Mouse (Mus musculus) heart, embryonic 14.5 days (tissue): Measurements from ENCODE around the gene Rpl29. TPM values are rescaled to one million over a fixed set of nuclear protein-coding genes. Genes with fewer than 3 reads are reported as not detected.

Experiments used
- ATAC-seq: fragments of 200-750 bp; cut with Nextera tagmentation; 2 replicates; pipeline ENCODE4 v1.8.0; 2017; ENCODE audit warnings: low read depth, moderate TSS enrichment; ENCODE audit not compliant: insufficient number of reproducible peaks, insufficient read depth, low FRiP score
- H3K27ac ChIP-seq, 2 experiments: fragments of 200-500 bp in 1 of 2; fragments of 300-500 bp in 1 of 2; sonication (generic) in 1 of 2; replicated peaks in 1 of 2; 2 replicates each; pipeline ENCODE4 v1.5.1; 2012 to 2014; ENCODE audit warnings: low read depth in 2 of 2, low read length in 2 of 2, control low read depth in 1 of 2, mild to moderate bottlenecking in 1 of 2, mixed read lengths in 1 of 2; ENCODE audit not compliant: control insufficient read depth in 1 of 2, insufficient read depth in 1 of 2
- H3K27me3 ChIP-seq: fragments of 300-500 bp; sonication (generic); 2 replicates; pipeline ENCODE4 v1.6.1; 2014; ENCODE audit warnings: mild to moderate bottlenecking, low read length, control low read depth; ENCODE audit not compliant: control insufficient read depth, insufficient read depth
- H3K36me3 ChIP-seq: fragments of 300-500 bp; sonication (generic); 2 replicates; pipeline ENCODE4 v1.6.1; 2014; ENCODE audit warnings: mild to moderate bottlenecking, control low read depth, low read length, mixed read lengths; ENCODE audit not compliant: control insufficient read depth, insufficient read depth
- H3K4me1 ChIP-seq, 2 experiments: fragments of 200-500 bp in 1 of 2; fragments of 300-500 bp in 1 of 2; sonication (generic) in 1 of 2; 2 replicates each; pipeline ENCODE4 v1.6.1; 2012 to 2014; ENCODE audit warnings: low read length in 2 of 2, control low read depth in 1 of 2, mixed read lengths in 1 of 2; ENCODE audit not compliant: control insufficient read depth in 2 of 2, insufficient read depth in 2 of 2
- H3K4me2 ChIP-seq: fragments of 300-500 bp; sonication (generic); 2 replicates; pipeline ENCODE4 v1.6.1; 2014; ENCODE audit warnings: mild to moderate bottlenecking, low read length
- H3K4me3 ChIP-seq, 2 experiments: fragments of 200-500 bp in 1 of 2; fragments of 300-500 bp in 1 of 2; sonication (generic) in 1 of 2; 2 replicates each; pipeline ENCODE4 v1.5.1; 2012 to 2014; ENCODE audit warnings: low read length in 2 of 2, mild to moderate bottlenecking in 2 of 2, control low read depth in 1 of 2, low read depth in 1 of 2, moderate library complexity in 1 of 2; ENCODE audit not compliant: control insufficient read depth in 1 of 2, insufficient read depth in 1 of 2
- H3K9ac ChIP-seq: fragments of 300-500 bp; sonication (generic); 2 replicates; pipeline ENCODE4 v1.6.1; 2014; ENCODE audit warnings: mild to moderate bottlenecking, low read length
- H3K9me3 ChIP-seq: fragments of 300-500 bp; sonication (generic); 2 replicates; pipeline ENCODE4 v1.6.1; 2016; ENCODE audit warnings: low read length, control low read depth; ENCODE audit not compliant: control insufficient read depth
- WGBS: fragments of 180-500 bp; shearing (Covaris S2); extraction: QIAGEN DNeasy Blood & Tissue Kit; methylation state at CpG from one replicate; pipeline ENCODE4 v1.1.7; 2014; 5-methylcytosine and 5-hydroxymethylcytosine counted together
- polyA plus RNA-seq: library from polyadenylated mRNA; unstranded; fragments of >200 nt; fragmentation: Nextera tagmentation; extraction: Ambion mirVana; gene quantifications from 2 replicates; pipeline ENCODE4 v1.2.1, GENCODE M21; 2014

Gene Rpl29
- polyA plus RNA-seq, 1 experiment from 2014 or later: 781 TPM

- Histone ChIP-seq H3K36me3 (0 out of 2 replicates have a peak, but pooled peaks cover 5% of the 10 kb centered on the region), H3K4me1 (peaks cover 7 to 15% of the 10 kb centered on the region in 2 experiments), H3K9ac (no peak overlapping the region), H3K9me3 (no peaks in the 10 kb centered on the region), H3K27me3 (no peaks in the 10 kb centered on the region), H3K4me2 (no peak overlapping the region), H3K27ac (no peak overlapping the region), H3K4me3 (no peak overlapping the region)
- WGBS: 69% methylated on average over 5 of the region's 5 CpGs
- ATAC-seq: no peak
These were observed 13.4 kb downstream of the Rpl29 start for GRCm38 (mm10) chr9:106442680-106443079.

- no peak overlapping the region for H3K4me3 ChIP-seq
- no peak for ATAC-seq
- H3K27me3 ChIP-seq: no peaks in the 10 kb centered on the region
- H3K9ac ChIP-seq: no peak overlapping the region
- no peak overlapping the region for H3K27ac ChIP-seq
- H3K9me3 ChIP-seq: no peaks in the 10 kb centered on the region
- H3K4me1 ChIP-seq: peaks cover 8 to 18% of the 10 kb centered on the region in 2 experiments
- 0 out of 2 replicates have a peak, but pooled peaks cover 4% of the 10 kb centered on the region for H3K36me3 ChIP-seq
- H3K4me2 ChIP-seq: no peak overlapping the region
- WGBS: 83% methylated on average over 4 of the region's 4 CpGs
These were observed 15.6 kb downstream of the Rpl29 start for GRCm38 (mm10) chr9:106444836-106445235.

GRCm38 (mm10) chr9:106447348-106447747 is 18.1 kb downstream of the Rpl29 start, which contains the start of the genes Abhd14b and Abhd14a:
Gene Abhd14b, plus strand, starts transcription at chr9:106447459.
Gene Abhd14a, minus strand, starts transcription at chr9:106447678.
- H3K27ac ChIP-seq: peak within 1 kb of the TSS; percentile 60 to 80
- H3K27me3 ChIP-seq: no peaks in the 10 kb centered on the region
- H3K4me1 ChIP-seq: peaks cover 12 to 34% of the 10 kb centered on the region in 2 experiments
- peak within 1 kb of the TSS; percentile 79 for H3K9ac ChIP-seq
- H3K4me2 ChIP-seq: peak within 1 kb of the TSS; percentile 91
- WGBS: under 1% methylated on average over 24 of the region's 24 CpGs
- H3K36me3 ChIP-seq: no peaks in the 10 kb centered on the region
- peak within 1 kb of the TSS; percentile 51 to 73 for H3K4me3 ChIP-seq
- no peaks in the 10 kb centered on the region for H3K9me3 ChIP-seq
- ATAC-seq: peak; percentile 74

- peak overlapping the region; percentile 56 to 80 for H3K27ac ChIP-seq
- H3K36me3 ChIP-seq: no peaks in the 10 kb centered on the region
- H3K9me3 ChIP-seq: no peaks in the 10 kb centered on the region
- ATAC-seq: no peak
- H3K4me1 ChIP-seq: peaks cover 16 to 40% of the 10 kb centered on the region in 2 experiments
- 35% methylated on average over 9 of the region's 9 CpGs for WGBS
- peak overlapping the region; percentile 79 for H3K9ac ChIP-seq
- H3K4me3 ChIP-seq: peak overlapping the region; percentile 51 to 73; a peak in 2 of 4 replicates
- H3K4me2 ChIP-seq: peak overlapping the region; percentile 91
- no peaks in the 10 kb centered on the region for H3K27me3 ChIP-seq
These were observed 18.7 kb downstream of the Rpl29 start for GRCm38 (mm10) chr9:106447951-106448350.

DNA sequence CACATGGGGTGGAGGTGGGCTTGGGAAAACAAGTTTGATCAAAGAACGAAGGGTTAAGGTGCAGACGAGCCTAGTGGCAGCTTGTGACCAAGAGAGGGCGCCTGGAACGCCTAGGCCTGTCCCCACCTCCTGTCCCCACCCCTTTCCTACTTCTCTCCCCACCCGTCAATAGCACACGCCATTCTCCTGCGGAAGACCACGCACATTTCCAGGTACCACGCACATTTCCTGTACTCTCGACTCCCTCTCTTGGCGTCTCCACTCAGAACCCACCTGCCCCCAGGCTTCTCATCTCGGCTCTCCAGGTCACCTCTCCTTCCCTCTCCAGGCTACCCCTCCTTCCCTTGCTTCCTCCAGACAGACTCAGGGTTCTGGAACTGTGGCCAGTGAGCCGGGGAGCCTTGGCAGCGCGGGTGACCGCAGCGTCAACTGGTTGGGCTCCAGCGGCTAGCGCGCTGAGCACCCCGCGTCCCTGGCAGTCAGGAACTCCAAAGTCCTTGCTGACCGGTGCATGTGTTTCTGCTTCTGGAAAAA is 19.3 kb downstream of the Rpl29 start:
- Histone ChIP-seq H3K9me3 (no peaks in the 10 kb centered on the region), H3K4me3 (peak overlapping the region; percentile 49 to 51), H3K27me3 (no peaks in the 10 kb centered on the region), H3K4me1 (peaks cover 18 to 43% of the 10 kb centered on the region in 2 experiments), H3K9ac (peak overlapping the region; percentile 79), H3K4me2 (peak overlapping the region; percentile 91), H3K36me3 (no peaks in the 10 kb centered on the region), H3K27ac (peak overlapping the region; percentile 3 to 80; a peak in 3 of 4 replicates)
- WGBS: 1% methylated on average over 23 of the region's 23 CpGs
- no peak; the same call in 1 of the 2 replicates for ATAC-seq

- Histone ChIP-seq H3K9ac (peak overlapping the region; percentile 2; the same call in 1 of the 2 replicates), H3K27me3 (no peaks in the 10 kb centered on the region), H3K9me3 (no peaks in the 10 kb centered on the region), H3K4me3 (no peak overlapping the region), H3K27ac (no peak overlapping the region), H3K36me3 (no peaks in the 10 kb centered on the region), H3K4me1 (peaks cover 21 to 49% of the 10 kb centered on the region in 2 experiments), H3K4me2 (no peak overlapping the region)
- no peak for ATAC-seq
- 90% methylated on average over 8 of the region's 8 CpGs for WGBS
These were observed 20.7 kb downstream of the Rpl29 start for GRCm38 (mm10) chr9:106449947-106450346.

- H3K4me1 ChIP-seq: peaks cover 28 to 57% of the 10 kb centered on the region in 2 experiments
- no peak for ATAC-seq
- WGBS: 10% methylated on average over 9 of the region's 9 CpGs
- no peaks in the 10 kb centered on the region for H3K27me3 ChIP-seq
- no peaks in the 10 kb centered on the region for H3K9me3 ChIP-seq
- no peak overlapping the region; a peak in 1 of 4 replicates for H3K27ac ChIP-seq
- H3K9ac ChIP-seq: peak overlapping the region; percentile 2; the same call in 1 of the 2 replicates
- H3K4me3 ChIP-seq: no peak overlapping the region
- peak overlapping the region; percentile 24; the same call in 1 of the 2 replicates for H3K4me2 ChIP-seq
- H3K36me3 ChIP-seq: no peaks in the 10 kb centered on the region
These were observed 21.4 kb downstream of the Rpl29 start for GRCm38 (mm10) chr9:106450661-106451060.
